Mouse (Mus musculus) heart, adult 2 months (tissue): ENCODE measurements around the gene Pitpnc1.

Experiments used
- CTCF ChIP-seq: fragments of 200-600 bp; IDR thresholded peaks from 2 replicates; pipeline ENCODE4 v1.8.1; 2022; ENCODE audit warnings: antibody characterized with exemption, mild to moderate bottlenecking, moderate library complexity
- EP300 ChIP-seq: fragments of 200-500 bp; IDR thresholded peaks from 2 replicates; pipeline ENCODE4 v1.6.1; 2011; ENCODE audit warnings: low read depth, low read length, control low read depth; ENCODE audit not compliant: insufficient read depth
- POLR2A ChIP-seq: fragments of 200-500 bp; IDR thresholded peaks from 2 replicates; pipeline ENCODE4 v1.6.1; 2011; ENCODE audit warnings: mild to moderate bottlenecking, low read depth, low read length, control low read depth; ENCODE audit not compliant: insufficient read depth

DNA sequence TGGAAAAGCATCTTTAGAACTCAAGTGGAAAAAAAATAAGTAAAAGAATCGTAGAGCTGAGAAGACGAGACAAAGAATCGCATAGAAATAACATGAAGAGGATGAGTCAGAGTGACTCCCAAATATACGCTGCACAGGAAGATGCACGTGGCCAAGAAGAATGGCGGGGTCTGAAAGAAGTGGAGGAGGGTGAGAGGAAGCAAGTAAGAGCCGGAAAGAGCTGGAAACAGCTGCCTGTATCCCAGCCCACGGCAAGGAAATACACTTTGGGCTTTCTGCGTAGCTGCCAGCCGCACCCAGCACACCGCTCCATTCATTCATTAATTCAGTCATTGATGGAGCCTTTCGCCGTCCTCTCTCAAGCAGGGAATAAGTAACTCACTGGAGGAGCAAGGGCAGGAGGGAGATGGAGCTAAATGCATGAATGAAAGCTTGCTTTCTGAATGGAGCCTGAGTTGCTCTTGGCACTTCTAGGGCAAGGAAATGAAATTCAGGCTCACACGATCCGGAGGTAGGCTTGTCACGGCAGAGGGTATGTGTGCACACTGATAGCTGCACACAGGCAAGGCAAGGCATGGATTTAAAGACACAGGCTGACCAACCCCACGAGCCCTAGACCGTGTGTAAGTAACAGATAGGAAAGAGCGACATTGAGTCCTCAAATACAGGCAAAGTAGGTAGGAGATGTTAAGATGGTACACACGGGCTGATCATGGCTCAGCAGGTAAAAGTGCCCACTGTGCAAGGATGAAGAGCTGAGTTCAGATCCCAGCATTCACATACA lies 160.0 kb downstream of the Pitpnc1 start:
- no peak for TF ChIP-seq CTCF
- no peak for TF ChIP-seq EP300
- no peak for TF ChIP-seq POLR2A
